Mouse (Mus musculus): ENCODE measurements around the gene Ociad2. TPM values are rescaled to one million over a fixed set of nuclear protein-coding genes. Genes with fewer than 3 reads are reported as not detected.
A peak's percentile ranks its signal among the peaks of the same experiment; 100 is the strongest.

Ociad2 gene
- polyA plus RNA-seq, 1 experiment from 2014 or later = 17.0 TPM

GRCm38 (mm10) chr5:73304507-73304906 lies 36.3 kb downstream of the Ociad2 start:
- Histone ChIP-seq H3K4me1 (peaks cover 13% of the 10 kb centered on the region), H3K4me3 (no peak overlapping the region), H3K27ac (replicated peaks) (0 out of 2 replicates have a peak overlapping the region, but pooled peaks have one; percentile 3), H3K9ac (no peak overlapping the region), H3K9me3 (no peaks in the 10 kb centered on the region), H3K36me3 (peaks cover 88% of the 10 kb centered on the region), H3K4me2 (no peak overlapping the region), H3K27me3 (replicated peaks) (no peaks in the 10 kb centered on the region)
- no peak for ATAC-seq (ENCODE audit: extremely low read depth, insufficient number of reproducible peaks, low FRiP score, low TSS enrichment)
- 75% methylated on average over 12 of the region's 12 CpGs for WGBS

GRCm38 (mm10) chr5:73301601-73302307 lies 39.1 kb downstream of the Ociad2 start:
- no peak overlapping the region for H3K9ac ChIP-seq
- H3K4me2 ChIP-seq = no peak overlapping the region
- 84% methylated on average over 7 of the region's 7 CpGs for WGBS
- no peaks in the 10 kb centered on the region for H3K27me3 ChIP-seq (replicated peaks)
- H3K36me3 ChIP-seq = peaks cover 82% of the 10 kb centered on the region
- H3K27ac ChIP-seq (replicated peaks) = no peak overlapping the region
- H3K4me1 ChIP-seq = peaks cover 10% of the 10 kb centered on the region
- ATAC-seq (ENCODE audit: extremely low read depth, insufficient number of reproducible peaks, low FRiP score, low TSS enrichment) = no peak
- H3K9me3 ChIP-seq = no peaks in the 10 kb centered on the region
- H3K4me3 ChIP-seq = no peak overlapping the region

DNA sequence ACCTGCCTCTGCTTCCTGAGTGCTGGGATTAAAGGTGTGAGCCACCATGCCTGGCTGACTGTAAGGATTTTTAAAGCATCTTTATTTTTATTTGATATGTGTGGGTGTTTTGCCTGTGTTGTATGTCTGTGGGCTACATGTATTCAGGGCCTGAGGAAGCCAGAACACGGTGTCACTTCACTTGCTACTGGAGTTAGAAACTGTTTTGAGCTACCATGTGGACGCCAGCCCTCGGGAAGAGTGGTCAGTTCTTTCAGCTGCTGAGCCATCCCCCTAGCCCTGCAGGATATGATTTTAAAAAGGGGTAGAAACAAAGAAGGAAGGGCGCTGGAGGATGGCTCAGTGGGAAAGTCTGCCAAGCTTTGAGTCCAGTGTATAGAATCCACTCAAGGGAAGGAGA lies 44.9 kb downstream of the Ociad2 start:
- peaks cover 50% of the 10 kb centered on the region for H3K36me3 ChIP-seq
- no peak overlapping the region for H3K9ac ChIP-seq
- ATAC-seq (ENCODE audit: extremely low read depth, insufficient number of reproducible peaks, low FRiP score, low TSS enrichment) = no peak
- no peaks in the 10 kb centered on the region for H3K27me3 ChIP-seq (replicated peaks)
- H3K4me1 ChIP-seq = peaks cover 31% of the 10 kb centered on the region
- no peak overlapping the region for H3K27ac ChIP-seq (replicated peaks)
- H3K4me2 ChIP-seq = no peak overlapping the region
- no peak overlapping the region for H3K4me3 ChIP-seq
- H3K9me3 ChIP-seq = no peaks in the 10 kb centered on the region
- WGBS = 87% methylated on average over 4 of the region's 4 CpGs

GRCm38 (mm10) chr5:73295016-73295415 lies 45.8 kb downstream of the Ociad2 start:
- no peak for ATAC-seq (ENCODE audit: extremely low read depth, insufficient number of reproducible peaks, low FRiP score, low TSS enrichment)
- H3K4me1 ChIP-seq = peaks cover 31% of the 10 kb centered on the region
- 96% methylated on average over 7 of the region's 7 CpGs for WGBS
- peaks cover 41% of the 10 kb centered on the region for H3K36me3 ChIP-seq
- no peak overlapping the region for H3K27ac ChIP-seq (replicated peaks)
- no peak overlapping the region for H3K9ac ChIP-seq
- H3K4me2 ChIP-seq = no peak overlapping the region
- no peaks in the 10 kb centered on the region for H3K27me3 ChIP-seq (replicated peaks)
- H3K4me3 ChIP-seq = no peak overlapping the region
- no peaks in the 10 kb centered on the region for H3K9me3 ChIP-seq

DNA sequence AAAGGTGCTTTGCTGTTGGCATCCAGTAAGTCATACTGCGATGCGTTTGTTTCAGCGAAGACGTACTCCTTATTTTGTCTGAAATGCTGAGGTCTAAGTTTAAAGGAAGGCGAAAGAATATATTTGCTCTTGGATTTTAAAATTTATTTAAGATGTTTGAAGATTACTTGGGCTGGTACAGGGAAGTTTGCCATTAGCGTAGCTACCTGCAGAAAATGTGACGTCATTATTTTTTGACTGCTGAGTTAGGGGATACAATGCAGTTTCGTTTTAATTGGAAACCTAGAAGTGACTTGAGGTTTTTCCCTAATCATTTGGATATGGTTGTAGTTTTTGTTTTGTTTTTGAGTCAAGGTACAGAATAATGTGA lies 47.4 kb downstream of the Ociad2 start:
- 9% methylated on average over 8 of the region's 8 CpGs for WGBS
- Histone ChIP-seq H3K9me3 (no peaks in the 10 kb centered on the region), H3K9ac (peak overlapping the region; percentile 98), H3K4me1 (peaks cover 31% of the 10 kb centered on the region), H3K27ac (replicated peaks) (peak overlapping the region; percentile 98), H3K36me3 (peaks cover 29% of the 10 kb centered on the region), H3K4me3 (peak overlapping the region; percentile 93), H3K4me2 (peak overlapping the region; percentile 83), H3K27me3 (replicated peaks) (no peaks in the 10 kb centered on the region)
- no peak for ATAC-seq (ENCODE audit: extremely low read depth, insufficient number of reproducible peaks, low FRiP score, low TSS enrichment)

- peak within 1 kb of the TSS; percentile 83 for H3K4me2 ChIP-seq
- no peaks in the 10 kb centered on the region for H3K27me3 ChIP-seq (replicated peaks)
- peaks cover 23% of the 10 kb centered on the region for H3K36me3 ChIP-seq
- peak; percentile 99 for ATAC-seq (ENCODE audit: extremely low read depth, insufficient number of reproducible peaks, low FRiP score, low TSS enrichment)
- peak within 1 kb of the TSS; percentile 98 for H3K27ac ChIP-seq (replicated peaks)
- WGBS = under 1% methylated on average over 56 of the region's 58 CpGs
- no peaks in the 10 kb centered on the region for H3K9me3 ChIP-seq
- peak within 1 kb of the TSS; percentile 98 for H3K9ac ChIP-seq
- peak within 1 kb of the TSS; percentile 93 for H3K4me3 ChIP-seq
- peaks cover 31% of the 10 kb centered on the region for H3K4me1 ChIP-seq
Observed at GRCm38 (mm10) chr5:73292502-73293457, 48.0 kb downstream of the Ociad2 start, which contains the start of gene Ociad1. Ociad1 (plus strand) TSS chr5:73292784.

DNA sequence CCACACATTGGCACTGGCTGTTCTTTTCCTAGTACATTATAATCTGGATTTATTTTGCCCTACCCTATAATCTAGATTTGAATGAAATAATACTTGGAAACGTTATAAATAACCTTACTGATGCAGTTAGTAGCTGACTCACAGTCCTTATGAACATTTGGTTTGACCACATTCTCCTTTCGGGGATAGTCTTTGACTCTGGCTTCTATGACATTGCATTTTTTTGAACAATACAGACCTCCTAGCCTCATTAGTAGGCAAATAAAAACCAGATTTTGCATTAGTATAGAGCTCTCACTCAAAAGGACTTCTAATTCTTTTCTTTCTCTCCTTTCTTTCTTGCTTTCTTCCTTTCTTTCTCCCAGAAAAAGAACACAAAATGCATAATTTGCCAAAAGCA lies 50.9 kb downstream of the Ociad2 start:
- no peak overlapping the region for H3K27ac ChIP-seq (replicated peaks)
- ATAC-seq (ENCODE audit: extremely low read depth, insufficient number of reproducible peaks, low FRiP score, low TSS enrichment) = no peak
- H3K9ac ChIP-seq = no peak overlapping the region
- H3K36me3 ChIP-seq = peaks cover 2% of the 10 kb centered on the region
- H3K4me1 ChIP-seq = peaks cover 24% of the 10 kb centered on the region
- 60% methylated on average over 2 of the region's 2 CpGs for WGBS
- H3K27me3 ChIP-seq (replicated peaks) = no peaks in the 10 kb centered on the region
- no peak overlapping the region for H3K4me3 ChIP-seq
- no peaks in the 10 kb centered on the region for H3K9me3 ChIP-seq
- H3K4me2 ChIP-seq = no peak overlapping the region

GRCm38 (mm10) chr5:73286603-73287002 lies 54.2 kb downstream of the Ociad2 start:
- no peak overlapping the region for H3K4me2 ChIP-seq
- H3K36me3 ChIP-seq = no peaks in the 10 kb centered on the region
- H3K27ac ChIP-seq (replicated peaks) = no peak overlapping the region
- no peak overlapping the region for H3K4me3 ChIP-seq
- no peak for ATAC-seq (ENCODE audit: extremely low read depth, insufficient number of reproducible peaks, low FRiP score, low TSS enrichment)
- 0 out of 2 replicates have a peak, but pooled peaks cover 4% of the 10 kb centered on the region for H3K4me1 ChIP-seq
- 66% methylated on average over 5 of the region's 5 CpGs for WGBS
- no peaks in the 10 kb centered on the region for H3K9me3 ChIP-seq
- no peaks in the 10 kb centered on the region for H3K27me3 ChIP-seq (replicated peaks)
- H3K9ac ChIP-seq = no peak overlapping the region

GRCm38 (mm10) chr5:73285470-73285978 lies 55.3 kb downstream of the Ociad2 start:
- no peak overlapping the region for H3K4me2 ChIP-seq
- no peak for ATAC-seq (ENCODE audit: extremely low read depth, insufficient number of reproducible peaks, low FRiP score, low TSS enrichment)
- H3K36me3 ChIP-seq = no peaks in the 10 kb centered on the region
- no peak overlapping the region for H3K4me3 ChIP-seq
- H3K4me1 ChIP-seq = peaks cover 7% of the 10 kb centered on the region; the same call in 1 of the 2 replicates
- no peak overlapping the region for H3K9ac ChIP-seq
- no peaks in the 10 kb centered on the region for H3K27me3 ChIP-seq (replicated peaks)
- no peaks in the 10 kb centered on the region for H3K9me3 ChIP-seq
- WGBS = 68% methylated on average over 3 of the region's 3 CpGs
- H3K27ac ChIP-seq (replicated peaks) = no peak overlapping the region

GRCm38 (mm10) chr5:73284046-73284445 lies 56.8 kb downstream of the Ociad2 start:
- Histone ChIP-seq H3K9me3 (no peaks in the 10 kb centered on the region), H3K4me2 (no peak overlapping the region), H3K27me3 (replicated peaks) (no peaks in the 10 kb centered on the region), H3K9ac (no peak overlapping the region), H3K4me1 (peaks cover 19% of the 10 kb centered on the region), H3K36me3 (no peaks in the 10 kb centered on the region), H3K27ac (replicated peaks) (no peak overlapping the region), H3K4me3 (no peak overlapping the region)
- no peak for ATAC-seq (ENCODE audit: extremely low read depth, insufficient number of reproducible peaks, low FRiP score, low TSS enrichment)

GRCm38 (mm10) chr5:73280567-73280850 lies 60.3 kb downstream of the Ociad2 start:
- Histone ChIP-seq H3K4me2 (peak overlapping the region; percentile 9; the same call in 1 of the 2 replicates), H3K9ac (no peak overlapping the region), H3K4me3 (no peak overlapping the region), H3K27ac (replicated peaks) (peak overlapping the region; percentile 74), H3K36me3 (no peaks in the 10 kb centered on the region), H3K27me3 (replicated peaks) (no peaks in the 10 kb centered on the region), H3K9me3 (no peaks in the 10 kb centered on the region), H3K4me1 (peaks cover 24% of the 10 kb centered on the region)
- 70% methylated on average over 4 of the region's 4 CpGs for WGBS
- no peak for ATAC-seq (ENCODE audit: extremely low read depth, insufficient number of reproducible peaks, low FRiP score, low TSS enrichment)

Data from heart, embryonic 13.5 days (tissue).